Mouse (Mus musculus) adrenal gland, postnatal 4 days (tissue): ENCODE measurements around the gene Nkrf. TPM values are rescaled to one million over a fixed set of nuclear protein-coding genes. Genes with fewer than 3 reads are reported as not detected.
A peak's percentile ranks its signal among the peaks of the same experiment; 100 is the strongest.
"Not testable (repeated sequence)": the region's sequence is repeated elsewhere in the genome, so short reads cannot be mapped to it uniquely, and the experiment has no call there.

ENCODE experiments used
- DNase-seq, 2 experiments: peaks; one replicate each; pipeline ENCODE4 v3.0.0; 2021 to 2022; ENCODE audit warnings: low spot score in 2 of 2, mixed read lengths in 2 of 2
- long read RNA-seq, 2 experiments: library from polyadenylated mRNA; stranded (forward); transcript quantifications; one replicate each; pipeline ENCODE4 v2.0.0; 2021
- total RNA-seq, 2 experiments: library from RNA; stranded (reverse); gene quantifications; 2 replicates each; pipeline ENCODE4 v1.2.3; 2021

Gene Nkrf
- 1 to 10 TPM; 7.8 to 8.4 TPM for total RNA-seq
- long read RNA-seq, experiment 1: 0 reads
- long read RNA-seq, experiment 2: 0 reads

- DNase-seq: no peak
These were observed at the start of gene Nkrf for GRCm38 (mm10) chrX:36902321-36903114. Gene Nkrf (minus strand): TSS chrX:36902899.

GRCm38 (mm10) chrX:36941106-36941505, 38.4 kb upstream of the Nkrf start:
- no peak for DNase-seq

GRCm38 (mm10) chrX:36939806-36940413, 37.2 kb upstream of the Nkrf start:
- DNase-seq: peak in 1 of 2 experiments; percentile 8

- DNase-seq: no peak
These were observed 32.7 kb upstream of the Nkrf start for GRCm38 (mm10) chrX:36935326-36935966.

- DNase-seq: no peak
These were observed 27.9 kb upstream of the Nkrf start for GRCm38 (mm10) chrX:36930574-36930973.

- DNase-seq: no peak
These were observed 27.0 kb upstream of the Nkrf start for GRCm38 (mm10) chrX:36929694-36930093.

- no peak for DNase-seq
These were observed 26.1 kb upstream of the Nkrf start for GRCm38 (mm10) chrX:36928791-36929190.

- no peak for DNase-seq
These were observed 18.6 kb upstream of the Nkrf start for GRCm38 (mm10) chrX:36921346-36921745.

- DNase-seq: no peak
These were observed 15.1 kb upstream of the Nkrf start for GRCm38 (mm10) chrX:36917749-36918148.

- DNase-seq: no peak
These were observed 8.6 kb upstream of the Nkrf start for GRCm38 (mm10) chrX:36911343-36911742.

GRCm38 (mm10) chrX:36906539-36906938, 3.8 kb upstream of the Nkrf start:
- no peak for DNase-seq

- DNase-seq: peak; percentile 60 to 78
These were observed 543 bp upstream of the Nkrf start for GRCm38 (mm10) chrX:36903115-36903768.

- no peak for DNase-seq
These were observed 1.0 kb downstream of the Nkrf start for GRCm38 (mm10) chrX:36901655-36902054.

- DNase-seq: not testable (repeated sequence)
These were observed 3.8 kb downstream of the Nkrf start for GRCm38 (mm10) chrX:36898931-36899330.

- DNase-seq: no peak
These were observed 18.0 kb downstream of the Nkrf start for GRCm38 (mm10) chrX:36884719-36885118.

- DNase-seq: peak in 1 of 2 experiments; percentile 7
These were observed 28.0 kb downstream of the Nkrf start for GRCm38 (mm10) chrX:36874704-36875128.

GRCm38 (mm10) chrX:36874178-36874696, 28.5 kb downstream of the Nkrf start:
- DNase-seq: peak; percentile 74 to 82

- DNase-seq: no peak
These were observed 28.9 kb downstream of the Nkrf start, which contains the start of the genes Ube2a and C330007P06Rik for GRCm38 (mm10) chrX:36873765-36874164. Gene Ube2a (plus strand): TSS chrX:36873900. Gene C330007P06Rik (minus strand): TSS chrX:36874111.

- no peak for DNase-seq
These were observed 32.3 kb downstream of the Nkrf start for GRCm38 (mm10) chrX:36870372-36870771.

GRCm38 (mm10) chrX:36864609-36865328, 37.9 kb downstream of the Nkrf start:
- no peak for DNase-seq
